Mouse (Mus musculus): Measurements from ENCODE around the gene Slc10a1. TPM values are rescaled to one million over a fixed set of nuclear protein-coding genes. Genes with fewer than 3 reads are reported as not detected.
"Not testable (repeated sequence)": the region's sequence is repeated elsewhere in the genome, so short reads cannot be mapped to it uniquely, and the experiment has no call there.

The Slc10a1 gene
- polyA plus RNA-seq, 1 experiment from 2014 or later: 0.82 TPM

GRCm38 (mm10) chr12:80948202-80948601 is 20.3 kb downstream of the Slc10a1 start:
- peaks cover 45% of the 10 kb centered on the region for H3K36me3 ChIP-seq (ENCODE audit: insufficient read depth, low read length)
- no peak overlapping the region for H3K4me3 ChIP-seq (ENCODE audit: low read length)
- H3K4me2 ChIP-seq (replicated peaks; ENCODE audit: low read depth, low read length): no peak overlapping the region
- H3K27me3 ChIP-seq (ENCODE audit: insufficient read depth, low read length): no peaks in the 10 kb centered on the region
- no peak for ATAC-seq (ENCODE audit: low FRiP score, low TSS enrichment)
- WGBS: 94% methylated on average over 18 of the region's 18 CpGs
- H3K4me1 ChIP-seq (ENCODE audit: insufficient read depth, low read length): peaks cover 19% of the 10 kb centered on the region
- H3K9ac ChIP-seq (replicated peaks; ENCODE audit: low read length): no peak overlapping the region
- no peak overlapping the region for H3K27ac ChIP-seq (ENCODE audit: low read length)
- no peaks in the 10 kb centered on the region for H3K9me3 ChIP-seq (ENCODE audit: low read length)

- under 1% methylated on average over 46 of the region's 47 CpGs for WGBS
- H3K4me2 ChIP-seq (replicated peaks; ENCODE audit: low read depth, low read length): peak overlapping the region; percentile 76
- ATAC-seq (ENCODE audit: low FRiP score, low TSS enrichment): peak; percentile 96
- H3K9me3 ChIP-seq (ENCODE audit: low read length): no peaks in the 10 kb centered on the region
- H3K4me3 ChIP-seq (ENCODE audit: low read length): peak overlapping the region; percentile 82
- H3K36me3 ChIP-seq (ENCODE audit: insufficient read depth, low read length): peaks cover 31% of the 10 kb centered on the region
- no peaks in the 10 kb centered on the region for H3K27me3 ChIP-seq (ENCODE audit: insufficient read depth, low read length)
- peak overlapping the region; percentile 97 for H3K27ac ChIP-seq (ENCODE audit: low read length)
- peak overlapping the region; percentile 97 for H3K9ac ChIP-seq (replicated peaks; ENCODE audit: low read length)
- H3K4me1 ChIP-seq (ENCODE audit: insufficient read depth, low read length): peaks cover 19% of the 10 kb centered on the region
Measured at GRCm38 (mm10) chr12:80945996-80946355, 22.5 kb downstream of the Slc10a1 start.

- Histone ChIP-seq H3K27me3 (ENCODE audit: insufficient read depth, low read length) (no peaks in the 10 kb centered on the region), H3K4me2 (replicated peaks; ENCODE audit: low read depth, low read length) (peak within 1 kb of the TSS; percentile 76), H3K4me1 (ENCODE audit: insufficient read depth, low read length) (peaks cover 16% of the 10 kb centered on the region), H3K27ac (ENCODE audit: low read length) (peak within 1 kb of the TSS; percentile 97), H3K9me3 (ENCODE audit: low read length) (no peaks in the 10 kb centered on the region), H3K36me3 (ENCODE audit: insufficient read depth, low read length) (peaks cover 26% of the 10 kb centered on the region), H3K9ac (replicated peaks; ENCODE audit: low read length) (peak within 1 kb of the TSS; percentile 97), H3K4me3 (ENCODE audit: low read length) (peak within 1 kb of the TSS; percentile 82)
- WGBS: 0% methylated on average over 57 of the region's 57 CpGs
- peak; percentile 94 for ATAC-seq (ENCODE audit: low FRiP score, low TSS enrichment)
Measured at GRCm38 (mm10) chr12:80945334-80945995, 23.0 kb downstream of the Slc10a1 start, which contains the start of gene Srsf5. Srsf5 (plus strand) TSS chr12:80945504.

DNA sequence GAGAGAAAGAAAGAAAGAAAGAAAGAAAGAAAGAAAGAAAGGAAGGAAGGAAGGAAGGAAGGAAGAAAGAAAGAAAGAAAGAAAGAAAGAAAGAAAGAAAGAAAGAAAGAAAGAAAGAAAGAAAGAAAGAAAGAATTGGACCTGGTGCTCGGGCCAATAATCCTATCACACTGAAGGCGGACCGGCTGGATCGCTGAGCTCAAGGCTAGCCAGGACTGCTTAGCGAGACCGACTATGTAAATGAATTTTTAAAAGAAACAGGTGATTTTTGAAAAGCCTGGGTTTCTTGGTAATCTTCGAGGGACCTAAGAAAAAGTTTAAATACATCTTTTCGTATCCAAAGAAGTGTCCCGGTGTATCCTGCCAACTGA is 23.6 kb downstream of the Slc10a1 start:
- H3K4me1 ChIP-seq (ENCODE audit: insufficient read depth, low read length): peaks cover 16% of the 10 kb centered on the region
- not testable (repeated sequence) for H3K9me3 ChIP-seq (ENCODE audit: low read length); H3K27me3 ChIP-seq (ENCODE audit: insufficient read depth, low read length)
- H3K36me3 ChIP-seq (ENCODE audit: insufficient read depth, low read length): peaks cover 26% of the 10 kb centered on the region
- peak; percentile 58 for ATAC-seq (ENCODE audit: low FRiP score, low TSS enrichment)
- peak overlapping the region; percentile 58 for H3K27ac ChIP-seq (ENCODE audit: low read length)
- whole genome bisulfite sequencing: under 1% methylated on average over 9 of the region's 9 CpGs
- peak overlapping the region; percentile 82 for H3K4me3 ChIP-seq (ENCODE audit: low read length)
- peak overlapping the region; percentile 51; the same call in 1 of the 2 replicates for H3K9ac ChIP-seq (replicated peaks; ENCODE audit: low read length)
- peak overlapping the region; percentile 48 for H3K4me2 ChIP-seq (replicated peaks; ENCODE audit: low read depth, low read length)

DNA sequence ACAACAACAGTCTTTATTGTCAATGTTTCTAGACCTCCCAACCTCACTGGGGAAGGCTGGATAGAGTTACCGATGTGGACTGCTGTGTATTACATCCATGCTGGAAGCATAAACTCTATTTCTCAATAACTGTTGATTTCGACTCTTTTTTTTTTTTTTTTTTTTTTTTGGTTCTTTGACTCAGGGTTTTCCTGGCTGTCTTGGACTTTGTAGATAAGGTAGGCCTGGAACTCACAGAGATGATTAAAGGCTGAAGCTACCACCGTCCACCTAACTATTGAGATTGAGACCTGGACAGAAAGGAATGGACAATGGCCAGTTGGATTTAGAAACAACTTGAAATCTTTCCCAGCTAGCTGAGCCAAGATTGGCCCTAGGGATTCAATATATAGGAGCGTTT is 24.3 kb downstream of the Slc10a1 start:
- WGBS: 95% methylated on average over 4 of the region's 4 CpGs
- H3K27ac ChIP-seq (ENCODE audit: low read length): no peak overlapping the region
- no peaks in the 10 kb centered on the region for H3K27me3 ChIP-seq (ENCODE audit: insufficient read depth, low read length)
- H3K4me3 ChIP-seq (ENCODE audit: low read length): no peak overlapping the region
- no peak for ATAC-seq (ENCODE audit: low FRiP score, low TSS enrichment)
- H3K4me2 ChIP-seq (replicated peaks; ENCODE audit: low read depth, low read length): no peak overlapping the region
- no peaks in the 10 kb centered on the region for H3K9me3 ChIP-seq (ENCODE audit: low read length)
- H3K4me1 ChIP-seq (ENCODE audit: insufficient read depth, low read length): peaks cover 15% of the 10 kb centered on the region
- H3K9ac ChIP-seq (replicated peaks; ENCODE audit: low read length): no peak overlapping the region
- H3K36me3 ChIP-seq (ENCODE audit: insufficient read depth, low read length): peaks cover 21% of the 10 kb centered on the region

- Histone ChIP-seq H3K36me3 (ENCODE audit: insufficient read depth, low read length) (peaks cover 16% of the 10 kb centered on the region), H3K4me3 (ENCODE audit: low read length) (no peak overlapping the region), H3K27me3 (ENCODE audit: insufficient read depth, low read length) (no peaks in the 10 kb centered on the region)
Measured at GRCm38 (mm10) chr12:80943395-80943794, 25.1 kb downstream of the Slc10a1 start.

GRCm38 (mm10) chr12:80941886-80942285 is 26.6 kb downstream of the Slc10a1 start:
- H3K36me3 ChIP-seq (ENCODE audit: insufficient read depth, low read length): peaks cover 3% of the 10 kb centered on the region; the same call in 1 of the 2 replicates
- 94% methylated on average over 3 of the region's 3 CpGs for WGBS
- no peak overlapping the region for H3K4me3 ChIP-seq (ENCODE audit: low read length)
- no peak overlapping the region for H3K4me2 ChIP-seq (replicated peaks; ENCODE audit: low read depth, low read length)
- ATAC-seq (ENCODE audit: low FRiP score, low TSS enrichment): no peak
- H3K9me3 ChIP-seq (ENCODE audit: low read length): no peaks in the 10 kb centered on the region
- H3K9ac ChIP-seq (replicated peaks; ENCODE audit: low read length): no peak overlapping the region
- H3K27ac ChIP-seq (ENCODE audit: low read length): no peak overlapping the region
- peaks cover 11% of the 10 kb centered on the region for H3K4me1 ChIP-seq (ENCODE audit: insufficient read depth, low read length)
- H3K27me3 ChIP-seq (ENCODE audit: insufficient read depth, low read length): no peaks in the 10 kb centered on the region

More at GRCm38 (mm10) chr12:80943395-80943794, 25.1 kb downstream of the Slc10a1 start:
- H3K4me2 ChIP-seq (replicated peaks; ENCODE audit: low read depth, low read length): no peak overlapping the region
- no peaks in the 10 kb centered on the region for H3K9me3 ChIP-seq (ENCODE audit: low read length)
- peaks cover 19% of the 10 kb centered on the region for H3K4me1 ChIP-seq (ENCODE audit: insufficient read depth, low read length)
- 79% methylated on average over 3 of the region's 3 CpGs for WGBS
- H3K9ac ChIP-seq (replicated peaks; ENCODE audit: low read length): no peak overlapping the region
- no peak for ATAC-seq (ENCODE audit: low FRiP score, low TSS enrichment)
- no peak overlapping the region for H3K27ac ChIP-seq (ENCODE audit: low read length)

DNA sequence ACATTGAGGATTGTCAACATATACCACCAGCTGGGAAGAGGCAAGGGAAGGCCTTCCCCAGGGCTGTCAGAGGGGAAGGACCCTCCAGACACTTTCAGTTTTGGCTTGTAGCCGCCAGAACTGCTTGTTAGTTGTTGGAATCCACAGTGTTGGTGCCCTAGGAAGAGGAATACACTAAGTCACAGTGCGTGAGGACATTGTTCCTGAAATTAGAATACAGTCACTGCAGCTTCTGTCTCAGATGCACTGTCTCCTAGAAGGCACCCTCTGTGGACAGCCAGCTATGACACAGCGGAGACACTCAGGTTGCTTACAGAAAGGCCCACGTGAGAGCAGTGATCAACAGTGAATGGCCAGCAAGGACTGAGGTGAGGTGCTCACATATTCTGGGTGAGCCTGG is 29.3 kb downstream of the Slc10a1 start:
- WGBS: 74% methylated on average over 4 of the region's 4 CpGs
- H3K27ac ChIP-seq (ENCODE audit: low read length): peak overlapping the region; percentile 52

DNA sequence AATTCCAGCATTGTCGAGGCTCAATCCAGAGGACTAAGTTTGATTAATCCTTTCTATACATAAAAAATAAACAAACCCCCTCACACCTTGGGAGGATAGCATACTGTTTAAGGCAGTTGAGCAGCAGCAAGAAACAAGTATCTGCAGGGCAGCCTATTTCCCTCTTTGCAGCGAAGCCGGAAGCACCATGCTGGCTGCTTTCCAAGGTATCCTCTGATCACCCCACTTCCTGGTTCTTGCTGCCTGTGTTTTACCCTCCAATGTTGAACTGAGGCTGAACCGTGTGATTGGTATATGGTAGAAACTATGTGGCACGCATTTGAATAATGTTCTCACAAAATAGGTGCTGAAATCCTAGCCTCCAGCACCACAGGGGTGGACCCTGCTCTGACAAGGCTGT is 29.9 kb downstream of the Slc10a1 start:
- H3K27me3 ChIP-seq (ENCODE audit: insufficient read depth, low read length): no peaks in the 10 kb centered on the region
- H3K4me1 ChIP-seq (ENCODE audit: insufficient read depth, low read length): 0 out of 2 replicates have a peak, but pooled peaks cover 7% of the 10 kb centered on the region
- H3K36me3 ChIP-seq (ENCODE audit: insufficient read depth, low read length): no peaks in the 10 kb centered on the region
- 42% methylated on average over 5 of the region's 5 CpGs for WGBS
- H3K27ac ChIP-seq (ENCODE audit: low read length): peak overlapping the region; percentile 52
- ATAC-seq (ENCODE audit: low FRiP score, low TSS enrichment): no peak
- no peak overlapping the region for H3K4me3 ChIP-seq (ENCODE audit: low read length)
- H3K4me2 ChIP-seq (replicated peaks; ENCODE audit: low read depth, low read length): no peak overlapping the region
- H3K9ac ChIP-seq (replicated peaks; ENCODE audit: low read length): no peak overlapping the region
- H3K9me3 ChIP-seq (ENCODE audit: low read length): no peaks in the 10 kb centered on the region

More for the DNA sequence above, 29.3 kb downstream of the Slc10a1 start:
- no peak for ATAC-seq (ENCODE audit: low FRiP score, low TSS enrichment)
- 0 out of 2 replicates have a peak overlapping the region, but pooled peaks have one; percentile 5 for H3K9ac ChIP-seq (replicated peaks; ENCODE audit: low read length)
- H3K4me1 ChIP-seq (ENCODE audit: insufficient read depth, low read length): 0 out of 2 replicates have a peak, but pooled peaks cover 7% of the 10 kb centered on the region
- no peak overlapping the region for H3K4me3 ChIP-seq (ENCODE audit: low read length)
- no peak overlapping the region for H3K4me2 ChIP-seq (replicated peaks; ENCODE audit: low read depth, low read length)
- no peaks in the 10 kb centered on the region for H3K27me3 ChIP-seq (ENCODE audit: insufficient read depth, low read length)
- H3K9me3 ChIP-seq (ENCODE audit: low read length): no peaks in the 10 kb centered on the region
- H3K36me3 ChIP-seq (ENCODE audit: insufficient read depth, low read length): no peaks in the 10 kb centered on the region

DNA sequence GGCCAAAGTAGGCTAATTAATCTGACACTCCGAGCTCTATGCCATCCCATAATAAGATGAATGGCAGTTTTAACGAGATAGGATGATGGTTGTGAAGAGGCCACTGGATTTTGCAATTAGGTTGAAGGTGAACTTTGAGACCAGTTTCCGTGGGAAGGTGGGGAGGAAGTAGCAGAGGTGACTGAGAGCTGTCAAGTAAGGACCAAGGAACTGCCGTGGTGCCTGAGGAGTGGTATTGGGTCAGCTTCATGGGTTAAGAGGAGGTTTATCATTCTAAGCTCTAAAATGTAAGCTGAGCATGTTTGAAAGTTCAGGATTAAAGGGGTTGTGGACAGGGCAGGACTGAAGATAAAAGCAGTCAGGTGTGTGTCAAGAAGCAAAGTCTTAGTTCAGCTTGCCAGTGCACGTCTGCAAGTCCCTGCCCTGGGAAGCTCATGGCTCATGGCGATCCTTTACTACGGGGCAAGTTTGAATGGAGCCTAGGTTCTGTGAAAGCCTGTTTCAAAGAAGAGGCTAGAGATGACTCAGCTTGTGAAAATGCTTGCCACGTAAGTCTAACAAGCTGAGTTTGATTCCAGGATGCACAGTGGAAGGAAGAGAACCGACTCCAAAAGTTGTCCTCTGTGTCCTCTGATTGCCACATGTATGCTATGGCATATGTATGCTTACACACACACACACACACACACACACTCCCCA is 31.0 kb downstream of the Slc10a1 start:
- WGBS: 76% methylated on average over 9 of the region's 9 CpGs
- Histone ChIP-seq H3K27ac (ENCODE audit: low read length) (no peak overlapping the region), H3K27me3 (ENCODE audit: insufficient read depth, low read length) (no peaks in the 10 kb centered on the region), H3K36me3 (ENCODE audit: insufficient read depth, low read length) (no peaks in the 10 kb centered on the region), H3K9me3 (ENCODE audit: low read length) (no peaks in the 10 kb centered on the region), H3K4me3 (ENCODE audit: low read length) (no peak overlapping the region), H3K4me2 (replicated peaks; ENCODE audit: low read depth, low read length) (no peak overlapping the region), H3K9ac (replicated peaks; ENCODE audit: low read length) (no peak overlapping the region), H3K4me1 (ENCODE audit: insufficient read depth, low read length) (0 out of 2 replicates have a peak, but pooled peaks cover 7% of the 10 kb centered on the region)
- ATAC-seq (ENCODE audit: low FRiP score, low TSS enrichment): no peak

Measured in kidney, embryonic 16.5 days (tissue).